In genomic region chr11:108922511-108923187, GRCm38 (mm10) we compare ENCODE assay signal across 8 mouse cellular contexts. TPM values are rescaled to one million over a fixed set of nuclear protein-coding genes. Genes with fewer than 3 reads are reported as not detected.
DNase-seq lines count a peak whose midpoint lies in the region; ATAC-seq and TF ChIP-seq lines count a peak whose summit lies in the region.

No protein-coding gene starts in this region.

- no peak for DNase-seq in layer of hippocampus, adult 2 months (ENCODE audit: low spot score in 2 of 2)
- no peak for DNase-seq in layer of hippocampus, adult 9-11 months
- peak; percentile 81 for DNase-seq in embryonic facial prominence, embryonic 10.5 days (ENCODE audit: low spot score)
- DNase-seq in spleen, postnatal 4 days (ENCODE audit: low spot score in 2 of 2), result no peak
- no peak for DNase-seq in kidney, postnatal 4 days

- no peaks in the 10 kb centered on the region for H3K9me3 ChIP-seq in embryonic facial prominence, embryonic 10.5 days
- no peaks in the 10 kb centered on the region for H3K9me3 ChIP-seq in intestine, embryonic 15.5 days
- no peaks in the 10 kb centered on the region for H3K9me3 ChIP-seq in neural tube, embryonic 12.5 days

- H3K36me3 ChIP-seq in embryonic facial prominence, embryonic 10.5 days (replicated peaks), result peaks cover 35% of the 10 kb centered on the region
- no peaks in the 10 kb centered on the region for H3K36me3 ChIP-seq in intestine, embryonic 15.5 days
- no peaks in the 10 kb centered on the region; the same call in 1 of the 2 replicates for H3K36me3 ChIP-seq in neural tube, embryonic 12.5 days

- peak overlapping the region; percentile 100 for H3K27ac ChIP-seq in layer of hippocampus, adult 2 months
- H3K27ac ChIP-seq in embryonic facial prominence, embryonic 10.5 days (replicated peaks), result peak overlapping the region; percentile 99
- H3K27ac ChIP-seq in intestine, embryonic 15.5 days, result peak overlapping the region; percentile 100; the same call in 1 of the 2 replicates
- H3K27ac ChIP-seq in neural tube, embryonic 12.5 days, result no peak overlapping the region

- peaks cover 17% of the 10 kb centered on the region for H3K27me3 ChIP-seq in embryonic facial prominence, embryonic 10.5 days (replicated peaks; ENCODE audit: low read depth, poor library complexity, severe bottlenecking)
- no peaks in the 10 kb centered on the region for H3K27me3 ChIP-seq in intestine, embryonic 15.5 days (replicated peaks)
- H3K27me3 ChIP-seq in neural tube, embryonic 12.5 days (replicated peaks), result no peaks in the 10 kb centered on the region

- no peak for ATAC-seq in intestine, embryonic 15.5 days
- ATAC-seq in neural tube, embryonic 12.5 days (ENCODE audit: low FRiP score, low read depth), result no peak
- no peak for ATAC-seq in frontal cortex, adult (ENCODE audit: low TSS enrichment)

- peak overlapping the region; percentile 92 for H3K9ac ChIP-seq in intestine, embryonic 15.5 days
- peak overlapping the region; percentile 91 for H3K9ac ChIP-seq in neural tube, embryonic 12.5 days

- peaks cover 88% of the 10 kb centered on the region for H3K4me1 ChIP-seq in embryonic facial prominence, embryonic 10.5 days
- H3K4me1 ChIP-seq in intestine, embryonic 15.5 days (replicated peaks), result peaks cover 36% of the 10 kb centered on the region
- peaks cover 66% of the 10 kb centered on the region for H3K4me1 ChIP-seq in neural tube, embryonic 12.5 days

- peak overlapping the region; percentile 70 for H3K4me3 ChIP-seq in layer of hippocampus, adult 2 months
- peak overlapping the region; percentile 94 for H3K4me3 ChIP-seq in embryonic facial prominence, embryonic 10.5 days
- peak overlapping the region; percentile 86 for H3K4me3 ChIP-seq in intestine, embryonic 15.5 days (replicated peaks)
- peak overlapping the region; percentile 94 for H3K4me3 ChIP-seq in neural tube, embryonic 12.5 days

- no peak for TF ChIP-seq CTCF in layer of hippocampus, adult 2 months (conservative IDR thresholded peaks at IDR 0.05)

- H3K4me2 ChIP-seq in intestine, embryonic 15.5 days (replicated peaks), result peak overlapping the region; percentile 88
- peak overlapping the region; percentile 93 for H3K4me2 ChIP-seq in neural tube, embryonic 12.5 days (replicated peaks)

- under 1% methylated on average over 32 of the region's 32 CpGs for WGBS in embryonic facial prominence, embryonic 10.5 days
- under 1% methylated on average over 29 of the region's 32 CpGs for WGBS in intestine, embryonic 15.5 days
- under 1% methylated on average over 31 of the region's 32 CpGs for WGBS in neural tube, embryonic 12.5 days

RNA-seq across cellular contexts. Expression of gene Axin2, which starts 2.5 kb away (rescaled TPM):
- 10 to 100 TPM; 31.1 to 32.7 TPM for total RNA-seq in layer of hippocampus, adult 2 months (2021)
- 12.7 and 15.3 TPM in 2 replicates for polyA plus RNA-seq in embryonic facial prominence, embryonic 10.5 days (2016; fragmentation: Nextera tagmentation; extraction: Ambion mirVana)
- 4.7 and 5.4 TPM in 2 replicates for polyA plus RNA-seq in intestine, embryonic 15.5 days (2015; fragmentation: Nextera tagmentation; extraction: Ambion mirVana)
- polyA plus RNA-seq in neural tube, embryonic 12.5 days (2016; fragmentation: Nextera tagmentation; extraction: Ambion mirVana), result 13.6 and 15.4 TPM in 2 replicates
